In the genomic region with DNA sequence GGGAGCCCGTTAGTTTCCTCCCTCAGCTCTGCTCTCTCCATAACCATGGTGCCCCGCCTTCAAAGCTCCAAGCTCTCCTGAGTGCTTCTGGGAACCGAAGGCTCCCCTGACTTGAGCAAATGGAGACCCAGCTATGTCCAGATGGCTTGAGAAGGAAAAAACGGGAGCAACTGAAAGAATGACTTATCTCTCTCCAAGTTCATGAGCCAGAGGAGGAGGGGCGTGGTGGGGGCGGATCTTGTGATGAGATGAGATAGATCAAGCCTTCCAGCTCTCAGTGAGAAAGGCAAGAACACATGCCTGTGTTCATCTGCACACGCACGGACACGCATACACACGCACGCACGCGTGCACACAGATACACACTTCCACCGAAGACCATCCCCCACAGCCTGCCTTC, we compare ENCODE assay signal across 11 mouse cellular contexts. TPM values are rescaled to one million over a fixed set of nuclear protein-coding genes. Genes with fewer than 3 reads are reported as not detected.
DNase-seq lines count a peak whose midpoint lies in the region; ATAC-seq lines count a peak whose summit lies in the region.
"Had no signal": no experiment of that assay in that cellular context is flagged by ENCODE, and none has a peak within 500 bp of the region (broad histone marks: within the 10 kb centered on the region; RNA-seq: fewer than 3 reads in every experiment).

No protein-coding gene starts in this region.

- H3K9me3 ChIP-seq in kidney, embryonic 14.5 days (ENCODE audit: control insufficient read depth, low read length), result no peaks in the 10 kb centered on the region
- H3K9me3 ChIP-seq in embryonic facial prominence, embryonic 12.5 days, result no peaks in the 10 kb centered on the region
- H3K9me3 ChIP-seq in stomach, embryonic 16.5 days (replicated peaks; ENCODE audit: control insufficient read depth, low read length), result no peaks in the 10 kb centered on the region
- H3K9me3 ChIP-seq: midbrain, embryonic 12.5 days had no signal

- peaks cover 20% of the 10 kb centered on the region; the same call in 1 of the 2 replicates for H3K4me1 ChIP-seq in kidney, embryonic 14.5 days (ENCODE audit: control insufficient read depth, insufficient read depth, low read length)
- peaks cover 26% of the 10 kb centered on the region for H3K4me1 ChIP-seq in embryonic facial prominence, embryonic 12.5 days
- peaks cover 10% of the 10 kb centered on the region for H3K4me1 ChIP-seq in stomach, embryonic 16.5 days (ENCODE audit: control insufficient read depth, insufficient read depth, low read length)

- H3K27ac ChIP-seq in kidney, embryonic 14.5 days (ENCODE audit: low read depth, low read length), result no peak overlapping the region
- H3K27ac ChIP-seq in embryonic facial prominence, embryonic 12.5 days, result no peak overlapping the region
- no peak overlapping the region for H3K27ac ChIP-seq in stomach, embryonic 16.5 days (ENCODE audit: low read length)
- H3K27ac ChIP-seq: midbrain, embryonic 12.5 days had no signal

- H3K4me2 ChIP-seq in kidney, embryonic 14.5 days (replicated peaks; ENCODE audit: low read depth, low read length), result peak overlapping the region; percentile 31
- H3K4me2 ChIP-seq in embryonic facial prominence, embryonic 12.5 days (replicated peaks), result 0 out of 2 replicates have a peak overlapping the region, but pooled peaks have one; percentile 7
- peak overlapping the region; percentile 10 for H3K4me2 ChIP-seq in stomach, embryonic 16.5 days (ENCODE audit: low read depth, low read length)

- 63% methylated on average over 14 of the region's 14 CpGs for WGBS in kidney, embryonic 14.5 days
- 75% methylated on average over 14 of the region's 14 CpGs for WGBS in embryonic facial prominence, embryonic 12.5 days
- 62% methylated on average over 14 of the region's 14 CpGs for WGBS in stomach, embryonic 16.5 days

- H3K9ac ChIP-seq in kidney, embryonic 14.5 days (ENCODE audit: low read depth, low read length), result peak overlapping the region; percentile 12; the same call in 1 of the 2 replicates
- no peak overlapping the region for H3K9ac ChIP-seq in embryonic facial prominence, embryonic 12.5 days
- H3K9ac ChIP-seq in stomach, embryonic 16.5 days (ENCODE audit: low read length), result no peak overlapping the region
- H3K9ac ChIP-seq: midbrain, embryonic 12.5 days had no signal

- no peak overlapping the region for H3K4me3 ChIP-seq in kidney, embryonic 14.5 days (ENCODE audit: low read length)
- no peak overlapping the region for H3K4me3 ChIP-seq in embryonic facial prominence, embryonic 12.5 days
- H3K4me3 ChIP-seq in stomach, embryonic 16.5 days (replicated peaks; ENCODE audit: low read length), result no peak overlapping the region
- H3K4me3 ChIP-seq: midbrain, embryonic 12.5 days had no signal

- H3K27me3 ChIP-seq in kidney, embryonic 14.5 days (ENCODE audit: control insufficient read depth, insufficient read depth, low read length), result no peaks in the 10 kb centered on the region
- H3K27me3 ChIP-seq in embryonic facial prominence, embryonic 12.5 days, result no peaks in the 10 kb centered on the region
- H3K27me3 ChIP-seq in stomach, embryonic 16.5 days (ENCODE audit: control insufficient read depth, insufficient read depth, low read length), result no peaks in the 10 kb centered on the region
- H3K27me3 ChIP-seq: Patski had no signal

- peak; percentile 45 for ATAC-seq in kidney, embryonic 14.5 days (ENCODE audit: low FRiP score, low TSS enrichment)
- ATAC-seq in embryonic facial prominence, embryonic 12.5 days (ENCODE audit: insufficient number of reproducible peaks, insufficient read depth, low FRiP score, low TSS enrichment), result no peak
- no peak for ATAC-seq in stomach, embryonic 16.5 days (ENCODE audit: insufficient read depth, low FRiP score)
- ATAC-seq: Patski had no signal

- no peak for DNase-seq in kidney, postnatal 14 days
- DNase-seq in retina, postnatal 1 day, result peak; percentile 61
- no peak for DNase-seq in retina, embryonic 14.5 days (ENCODE audit: low spot score)
- no peak for DNase-seq in thymus, postnatal 0 days (ENCODE audit: low spot score)
- DNase-seq: cerebellum, adult 8-10 months had no signal

- no peaks in the 10 kb centered on the region for H3K36me3 ChIP-seq in kidney, embryonic 14.5 days (ENCODE audit: control insufficient read depth, insufficient read depth, low read length)
- H3K36me3 ChIP-seq in embryonic facial prominence, embryonic 12.5 days, result no peaks in the 10 kb centered on the region
- H3K36me3 ChIP-seq in stomach, embryonic 16.5 days (ENCODE audit: control insufficient read depth, insufficient read depth, low read length), result no peaks in the 10 kb centered on the region
- H3K36me3 ChIP-seq: midbrain, embryonic 12.5 days had no signal

RNA-seq across cellular contexts. Expression of a gene that starts 4.7 kb away (rescaled TPM):
- 0.10 TPM in 1 of 2 replicates, not detected in the other for polyA plus RNA-seq in kidney, embryonic 14.5 days (2014; fragmentation: Nextera tagmentation; extraction: Ambion mirVana)
- polyA plus RNA-seq in embryonic facial prominence, embryonic 12.5 days (2016; fragmentation: Nextera tagmentation; extraction: Ambion mirVana), result 0.28 and 0.56 TPM in 2 replicates
- 4.8 and 6.1 TPM in 2 replicates for polyA plus RNA-seq in stomach, embryonic 16.5 days (2015; fragmentation: Nextera tagmentation; extraction: Ambion mirVana)
- polyA plus RNA-seq in thymus, postnatal 0 days (2015; fragmentation: Nextera tagmentation; extraction: Ambion mirVana), result 0.10 and 0.13 TPM in 2 replicates
- polyA plus RNA-seq: heart, postnatal 0 days had no signal

RNA-seq across cellular contexts. Expression of a gene that starts 50.3 kb away (rescaled TPM):
- polyA plus RNA-seq in kidney, embryonic 14.5 days (2014; fragmentation: Nextera tagmentation; extraction: Ambion mirVana), result 0.27 and 0.97 TPM in 2 replicates
- polyA plus RNA-seq in embryonic facial prominence, embryonic 12.5 days (2016; fragmentation: Nextera tagmentation; extraction: Ambion mirVana), result 1.1 and 1.6 TPM in 2 replicates
- polyA plus RNA-seq in stomach, embryonic 16.5 days (2015; fragmentation: Nextera tagmentation; extraction: Ambion mirVana), result 0.96 and 1.5 TPM in 2 replicates
- polyA plus RNA-seq in thymus, postnatal 0 days (2015; fragmentation: Nextera tagmentation; extraction: Ambion mirVana), result 2.7 and 3.1 TPM in 2 replicates
